Mouse (Mus musculus) erythroid progenitor cell, adult 5-6 weeks (primary cell): Measurements from ENCODE around the gene Eif4g2. TPM values are rescaled to one million over a fixed set of nuclear protein-coding genes. Genes with fewer than 3 reads are reported as not detected.

Source experiments
- ATAC-seq: replicated peaks from 2 replicates; pipeline ENCODE4 v1.8.0; 2016; ENCODE audit warnings: moderate number of reproducible peaks, mild to moderate bottlenecking, moderate TSS enrichment, inconsistent platforms; ENCODE audit not compliant: poor library complexity, low FRiP score, severe bottlenecking
- total RNA-seq, 2 experiments: library from RNA; stranded (forward) in 1 of 2; stranded (reverse) in 1 of 2; fragments of 150-400 nt in 1 of 2; fragments of 186-747, 209-891 nt in 1 of 2; gene quantifications; 2 replicates each; pipeline versions ENCODE4 v1.2.3 to v1.2.4; 2015 to 2017; ENCODE audit warnings: low replicate concordance in 2 of 2

Eif4g2 gene
- total RNA-seq (2015; ENCODE audit: low replicate concordance) (560 and 705 TPM in 2 replicates), total RNA-seq (2017; ENCODE audit: low replicate concordance) (587 and 796 TPM in 2 replicates)

GRCm38 (mm10) chr7:111082822-111083732 is at the start of gene Eif4g2:
Gene Eif4g2 (minus strand): TSS chr7:111083030.
- ATAC-seq, result peak; percentile 94

DNA sequence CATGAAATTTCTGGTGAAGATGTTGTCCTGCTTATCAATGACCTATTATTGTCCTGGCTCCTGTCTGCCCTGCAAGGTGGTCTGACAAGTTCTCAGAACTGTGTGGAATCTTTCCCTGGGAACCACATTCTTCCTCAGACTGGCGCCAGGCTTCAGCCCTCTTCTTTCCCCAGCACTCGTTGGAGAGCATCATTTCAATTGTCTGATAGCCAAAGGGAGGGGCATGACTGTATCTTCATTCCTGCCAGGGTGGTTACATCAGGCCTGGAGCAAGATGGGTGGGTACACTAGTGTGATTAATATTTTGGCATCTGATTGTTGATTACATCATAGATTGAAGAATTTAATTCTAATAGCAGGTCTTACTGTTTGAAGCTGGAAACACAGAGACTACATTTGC is 49.8 kb upstream of the Eif4g2 start:
- ATAC-seq, result no peak

DNA sequence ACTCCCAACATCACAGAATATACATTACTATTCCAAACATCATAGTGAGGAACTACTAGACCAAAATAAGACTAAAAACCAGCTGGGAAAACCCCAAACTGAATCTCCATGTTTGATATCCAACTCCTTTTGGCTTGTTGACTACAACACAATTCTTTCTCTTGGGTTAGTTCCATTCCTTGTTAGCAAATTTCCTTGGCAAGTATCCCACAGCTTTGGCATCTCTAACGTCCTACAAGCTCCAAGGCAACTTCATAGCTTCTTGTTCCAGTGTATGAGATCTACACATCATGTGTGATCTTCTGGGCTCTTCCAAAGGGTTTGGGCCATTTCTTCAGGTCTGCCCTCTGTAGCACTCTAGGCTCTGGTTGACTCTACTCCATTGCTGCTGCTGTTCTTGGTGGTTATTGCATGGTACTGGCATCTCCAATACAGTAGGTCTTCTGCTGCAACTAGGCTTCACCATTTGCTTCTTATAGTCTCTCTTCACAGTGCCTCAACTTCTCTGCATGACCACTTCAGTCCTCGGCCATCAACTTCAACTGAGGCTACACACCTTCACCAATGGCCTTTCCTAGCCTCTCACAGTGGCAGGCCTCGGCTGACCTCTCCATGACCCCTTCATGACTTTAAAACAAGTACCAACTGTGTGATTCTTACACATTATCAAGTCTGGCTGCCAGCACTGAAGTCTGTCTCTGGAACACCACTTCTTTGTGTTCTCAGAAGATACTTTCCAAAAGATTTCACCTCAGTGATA is 44.0 kb upstream of the Eif4g2 start:
- no peak for ATAC-seq

- ATAC-seq, result no peak
Observed at GRCm38 (mm10) chr7:111123761-111124546, 41.1 kb upstream of the Eif4g2 start.

DNA sequence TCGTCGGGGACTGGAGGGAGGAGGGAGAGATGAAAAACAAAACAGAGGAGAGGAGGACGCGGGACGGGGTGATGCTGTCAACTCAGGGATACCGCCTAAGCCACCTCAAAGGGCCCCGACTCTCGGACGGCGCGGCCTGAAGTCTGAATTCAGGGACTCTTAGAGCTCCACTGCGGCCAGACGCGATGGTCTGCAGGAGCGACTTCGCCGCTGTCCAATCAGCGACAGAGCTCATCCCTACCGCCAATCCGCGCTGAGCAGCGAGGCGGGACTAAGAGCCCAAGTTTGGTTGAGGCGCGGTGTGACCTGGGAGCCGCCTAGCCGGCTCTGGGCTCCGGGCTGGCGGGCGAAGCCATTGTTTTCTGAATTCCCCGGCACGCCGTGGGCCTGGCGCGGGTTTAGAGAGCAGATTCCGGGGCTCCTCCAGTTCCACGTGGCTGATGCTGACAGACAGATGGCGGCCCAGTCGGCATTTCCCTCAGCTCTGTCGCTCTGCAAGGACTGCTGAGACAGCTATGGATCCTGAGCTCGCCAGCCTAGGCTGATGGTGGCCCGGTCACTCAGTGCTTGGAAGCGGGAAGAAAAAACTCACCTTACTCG is 39.8 kb upstream of the Eif4g2 start:
- ATAC-seq, result peak; percentile 98

GRCm38 (mm10) chr7:111122084-111122530 is 39.3 kb upstream of the Eif4g2 start:
- ATAC-seq, result peak; percentile 82

DNA sequence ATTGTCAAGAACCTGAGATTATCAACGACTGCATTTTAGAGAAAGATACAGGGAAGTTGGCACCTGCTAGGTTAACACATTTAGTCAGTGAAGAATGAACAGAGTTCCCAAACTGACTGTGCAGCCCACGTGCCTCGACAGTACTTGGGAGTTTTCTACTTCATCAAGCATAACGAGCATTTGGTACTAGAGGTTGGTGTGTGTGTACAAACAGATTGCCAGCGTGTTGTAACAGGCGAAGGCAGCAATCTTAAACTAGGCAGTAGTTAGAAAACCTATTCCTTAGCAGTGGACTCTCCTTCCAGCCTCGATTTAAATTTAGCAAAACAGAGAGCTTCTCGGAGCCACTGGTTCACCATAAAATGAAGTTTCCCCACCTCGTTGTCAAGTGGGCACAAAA is 38.7 kb upstream of the Eif4g2 start:
- ATAC-seq, result no peak

DNA sequence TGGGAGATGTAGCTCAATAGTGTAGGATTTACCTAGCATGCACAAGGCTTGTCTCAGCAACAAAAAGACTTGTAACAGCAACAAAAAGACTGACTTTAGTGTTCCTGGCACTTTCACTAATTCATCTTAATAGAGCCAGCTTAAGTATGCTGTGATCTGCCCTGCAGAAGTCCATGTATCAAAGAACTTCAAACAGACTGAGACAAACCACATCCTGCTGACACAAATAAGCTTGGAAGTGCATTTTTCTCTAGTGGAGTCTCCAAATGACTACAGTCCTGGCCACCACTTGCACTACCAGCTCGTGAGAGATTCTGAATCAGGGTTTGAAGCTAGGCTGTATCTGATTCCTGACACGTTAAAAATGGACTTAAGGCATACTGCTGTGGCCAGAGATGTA is 26.7 kb upstream of the Eif4g2 start:
- ATAC-seq, result no peak

DNA sequence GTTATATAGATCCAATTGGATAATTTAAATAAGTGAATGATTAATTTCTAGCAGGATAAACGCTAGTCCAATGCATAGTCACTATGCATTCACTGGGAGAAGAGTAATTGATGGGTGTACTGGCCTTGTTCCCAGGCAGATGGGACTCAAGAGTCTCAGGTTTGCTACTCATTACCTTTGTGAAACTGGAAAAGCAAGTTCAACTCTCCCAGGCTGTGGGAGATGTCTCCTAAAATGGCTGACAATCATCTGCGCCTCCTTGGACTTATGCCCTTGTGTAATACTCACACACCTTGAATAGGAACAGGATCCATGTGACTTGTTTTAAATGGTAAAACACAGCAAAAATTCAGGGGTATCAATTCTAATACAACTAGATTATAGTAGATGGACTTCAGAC is 26.3 kb upstream of the Eif4g2 start:
- ATAC-seq, result no peak

GRCm38 (mm10) chr7:111098196-111098595 is 15.4 kb upstream of the Eif4g2 start:
- no peak for ATAC-seq

- ATAC-seq, result no peak
Observed at GRCm38 (mm10) chr7:111095169-111095568, 12.3 kb upstream of the Eif4g2 start.

GRCm38 (mm10) chr7:111085153-111085552 is 2.3 kb upstream of the Eif4g2 start:
- no peak for ATAC-seq

DNA sequence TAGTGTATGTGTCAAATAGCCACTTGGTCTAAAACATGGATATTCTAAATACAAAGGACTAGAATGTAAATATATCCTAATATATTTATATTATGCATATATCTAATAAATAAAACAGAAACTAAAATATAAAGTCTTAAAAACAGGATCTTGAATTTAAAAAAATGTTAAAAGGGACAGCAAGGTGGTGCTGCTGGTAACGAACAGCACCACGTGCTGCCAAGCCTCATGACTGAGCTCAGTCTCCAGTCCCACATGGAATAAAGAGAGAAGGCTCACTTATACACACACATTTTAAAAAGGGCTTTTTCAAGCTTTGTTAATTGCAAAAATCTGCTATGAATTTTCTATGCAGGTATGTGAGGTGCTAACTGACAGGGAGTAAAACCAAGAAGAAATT is 1.6 kb upstream of the Eif4g2 start:
- ATAC-seq, result no peak

DNA sequence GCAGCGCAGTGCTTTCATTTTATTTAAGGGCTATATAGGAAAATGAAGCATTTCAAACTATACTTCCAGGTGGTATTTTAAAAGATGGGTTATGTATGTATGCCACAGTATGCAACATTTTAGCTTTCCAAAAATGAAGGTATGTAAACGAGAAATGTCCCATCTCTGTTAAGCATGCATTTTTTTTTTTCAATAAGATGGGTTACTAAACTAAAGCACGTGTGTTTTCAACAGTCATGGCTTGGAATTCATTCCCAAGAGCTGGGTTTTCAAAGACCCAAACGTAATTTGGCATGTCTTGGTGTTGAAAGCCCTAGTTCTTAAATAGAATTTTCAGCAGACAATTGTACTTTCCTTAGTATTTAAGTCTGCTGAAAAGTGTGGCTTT is 897 bp upstream of the Eif4g2 start:
- ATAC-seq, result no peak

GRCm38 (mm10) chr7:111082043-111082821 is 598 bp downstream of the Eif4g2 start:
- ATAC-seq, result peak; percentile 71

DNA sequence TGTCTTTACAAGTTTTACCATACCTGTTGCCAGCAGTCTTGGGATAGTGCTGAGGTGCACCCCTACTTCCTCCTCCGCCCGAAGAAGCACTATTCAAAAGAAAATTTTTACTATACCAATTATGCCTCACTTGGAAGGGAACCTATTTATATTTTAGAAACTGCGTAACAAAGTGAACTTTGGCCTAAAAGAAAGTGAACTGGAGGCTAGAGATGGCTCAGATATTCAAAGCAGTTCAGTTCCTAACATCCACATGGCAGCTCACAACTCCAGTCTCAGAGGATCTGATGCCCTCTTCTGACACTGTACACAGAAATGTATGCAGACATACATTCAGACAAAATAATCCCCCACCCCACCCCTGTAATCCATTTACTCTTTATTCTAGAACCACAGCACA is 2.0 kb downstream of the Eif4g2 start:
- ATAC-seq, result no peak

- no peak for ATAC-seq
Observed at GRCm38 (mm10) chr7:111080026-111080425, 2.8 kb downstream of the Eif4g2 start.

GRCm38 (mm10) chr7:111078271-111078670 is 4.6 kb downstream of the Eif4g2 start:
- no peak for ATAC-seq

DNA sequence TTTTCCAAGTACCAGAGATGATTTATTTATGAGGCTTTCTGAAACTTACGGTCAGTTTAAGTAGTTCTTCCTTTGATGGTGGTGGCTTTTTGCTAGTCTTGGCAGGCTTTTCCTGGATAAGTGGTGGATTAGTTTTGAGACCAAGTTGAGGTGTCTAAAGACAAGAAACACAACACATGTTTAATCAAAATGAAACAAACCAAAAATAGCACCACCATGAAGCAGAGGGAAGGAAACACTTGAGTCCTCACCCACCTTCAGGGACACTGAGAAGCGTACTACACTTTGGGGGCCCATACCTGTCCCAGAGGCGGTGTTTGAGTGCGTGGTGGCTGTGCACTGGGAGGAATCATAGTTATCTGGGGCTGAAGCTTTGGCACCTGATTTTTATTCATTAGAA is 7.5 kb downstream of the Eif4g2 start:
- no peak for ATAC-seq
